Mouse (Mus musculus) stomach, postnatal 0 days (tissue): ENCODE data around the gene Gabrg3.

Experiments
- CTCF ChIP-seq: IDR thresholded peaks from 2 replicates; pipeline ENCODE4 v1.5.1; 2016; ENCODE audit warnings: antibody characterized with exemption, low read depth, mild to moderate bottlenecking, moderate library complexity
- EP300 ChIP-seq: optimal IDR thresholded peaks from 2 replicates; pipeline ENCODE3; 2016; ENCODE audit warnings: antibody characterized with exemption

GRCm38 (mm10) chr7:57419392-57419791, 32.4 kb upstream of the Gabrg3 start, which contains the start of gene Gabrb3:
- TF ChIP-seq CTCF = no peak
- TF ChIP-seq EP300 = no peak
